Mouse (Mus musculus): ENCODE results near the gene Foxp3. TPM values are rescaled to one million over a fixed set of nuclear protein-coding genes. Genes with fewer than 3 reads are reported as not detected.

Foxp3 gene
- polyA plus RNA-seq (2011; ENCODE audit: insufficient read depth, insufficient read length, low read depth, missing spikeins) = not detected in 2 replicates

GRCm38 (mm10) chrX:7573176-7574086 lies at the start of gene Foxp3:
Foxp3 (plus strand) TSS chrX:7573644.
- peaks cover 1% of the 10 kb centered on the region for H3K4me1 ChIP-seq (ENCODE audit: control insufficient read depth, insufficient read depth, low read length)

GRCm38 (mm10) chrX:7524961-7525360 lies 48.5 kb upstream of the Foxp3 start:
- H3K4me3 ChIP-seq (ENCODE audit: low read depth, low read length) = no peak overlapping the region
- H3K9me3 ChIP-seq (replicated peaks; ENCODE audit: control insufficient read depth, insufficient read depth, low read length, poor library complexity, severe bottlenecking) = no peaks in the 10 kb centered on the region
- no peaks in the 10 kb centered on the region for H3K4me1 ChIP-seq (ENCODE audit: control insufficient read depth, insufficient read depth, low read length)
- H3K27ac ChIP-seq (ENCODE audit: insufficient read depth, low read length) = no peak overlapping the region
- no peaks in the 10 kb centered on the region for H3K36me3 ChIP-seq (ENCODE audit: control insufficient read depth, insufficient read depth, low read length, poor library complexity, severe bottlenecking)
- H3K9ac ChIP-seq (ENCODE audit: low read depth, poor library complexity, severe bottlenecking) = no peak overlapping the region
- H3K27me3 ChIP-seq (ENCODE audit: control insufficient read depth, insufficient read depth, low read length, poor library complexity, severe bottlenecking) = no peaks in the 10 kb centered on the region
- no peak for TF ChIP-seq POLR2A (IDR thresholded peaks at IDR 0.05; ENCODE audit: insufficient read depth, low read length)
- TF ChIP-seq EP300 (IDR thresholded peaks at IDR 0.05; ENCODE audit: insufficient read depth, low read depth, low read length) = no peak
- no peak for TF ChIP-seq CTCF (IDR thresholded peaks at IDR 0.05; ENCODE audit: low read depth, low read length)

More at GRCm38 (mm10) chrX:7573176-7574086, at the start of gene Foxp3:
- Histone ChIP-seq H3K4me3 (ENCODE audit: low read depth, low read length) (peak within 1 kb of the TSS; percentile 80), H3K36me3 (ENCODE audit: control insufficient read depth, insufficient read depth, low read length, poor library complexity, severe bottlenecking) (no peaks in the 10 kb centered on the region), H3K9ac (ENCODE audit: low read depth, poor library complexity, severe bottlenecking) (peak within 1 kb of the TSS; percentile 97), H3K27ac (ENCODE audit: insufficient read depth, low read length) (peak within 1 kb of the TSS; percentile 63), H3K27me3 (ENCODE audit: control insufficient read depth, insufficient read depth, low read length, poor library complexity, severe bottlenecking) (no peaks in the 10 kb centered on the region), H3K9me3 (replicated peaks; ENCODE audit: control insufficient read depth, insufficient read depth, low read length, poor library complexity, severe bottlenecking) (no peaks in the 10 kb centered on the region)
- no peak for TF ChIP-seq POLR2A (IDR thresholded peaks at IDR 0.05; ENCODE audit: insufficient read depth, low read length)
- no peak for TF ChIP-seq CTCF (IDR thresholded peaks at IDR 0.05; ENCODE audit: low read depth, low read length)
- TF ChIP-seq EP300 (IDR thresholded peaks at IDR 0.05; ENCODE audit: insufficient read depth, low read depth, low read length) = no peak

DNA sequence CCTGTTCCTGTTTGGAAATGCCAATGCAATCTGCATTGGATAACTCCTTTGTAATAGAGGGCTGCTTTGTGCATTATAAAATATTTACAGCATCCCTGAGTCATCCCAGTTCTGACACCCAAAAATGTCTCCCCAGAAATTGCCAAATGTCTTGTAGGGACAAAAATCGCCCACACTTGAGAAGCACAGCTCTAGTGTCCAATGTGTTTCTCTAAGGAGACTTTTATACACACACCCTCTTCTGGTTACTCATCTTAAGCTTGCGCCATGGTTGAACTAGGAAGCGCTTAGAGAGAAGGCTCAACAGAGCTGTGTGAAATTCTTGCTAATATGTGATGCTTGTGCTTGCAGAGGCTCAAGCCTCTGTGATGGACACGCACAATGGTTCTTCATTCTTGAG lies 20.0 kb upstream of the Foxp3 start:
- H3K9ac ChIP-seq (ENCODE audit: low read depth, poor library complexity, severe bottlenecking) = no peak overlapping the region
- no peak overlapping the region for H3K4me3 ChIP-seq (ENCODE audit: low read depth, low read length)
- H3K4me1 ChIP-seq (ENCODE audit: control insufficient read depth, insufficient read depth, low read length) = no peaks in the 10 kb centered on the region
- H3K27me3 ChIP-seq (ENCODE audit: control insufficient read depth, insufficient read depth, low read length, poor library complexity, severe bottlenecking) = no peaks in the 10 kb centered on the region
- H3K36me3 ChIP-seq (ENCODE audit: control insufficient read depth, insufficient read depth, low read length, poor library complexity, severe bottlenecking) = no peaks in the 10 kb centered on the region
- TF ChIP-seq CTCF (IDR thresholded peaks at IDR 0.05; ENCODE audit: low read depth, low read length) (no peak), POLR2A (IDR thresholded peaks at IDR 0.05; ENCODE audit: insufficient read depth, low read length) (no peak), EP300 (IDR thresholded peaks at IDR 0.05; ENCODE audit: insufficient read depth, low read depth, low read length) (no peak)
- H3K27ac ChIP-seq (ENCODE audit: insufficient read depth, low read length) = no peak overlapping the region
- H3K9me3 ChIP-seq (replicated peaks; ENCODE audit: control insufficient read depth, insufficient read depth, low read length, poor library complexity, severe bottlenecking) = no peaks in the 10 kb centered on the region

DNA sequence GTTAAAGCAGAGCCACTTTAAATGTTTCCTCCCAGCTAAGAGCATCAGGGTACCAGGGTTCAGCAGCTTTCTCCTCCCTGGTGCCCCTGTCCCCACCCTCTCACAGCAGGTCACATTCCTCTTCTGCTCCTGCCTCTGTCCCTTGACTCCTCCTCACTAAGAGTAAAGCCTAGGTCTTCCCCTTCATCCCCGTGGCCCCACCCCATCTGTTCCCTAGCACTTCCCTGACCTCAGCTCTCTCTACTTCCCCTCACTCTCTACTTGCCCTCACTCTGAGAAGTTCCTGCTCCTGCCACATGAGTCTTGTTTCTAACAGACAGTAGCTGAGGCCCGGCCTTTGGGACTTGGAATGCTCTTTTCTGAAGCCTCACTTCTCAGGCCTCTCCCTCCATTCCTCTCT lies 10.4 kb upstream of the Foxp3 start:
- Histone ChIP-seq H3K4me3 (ENCODE audit: low read depth, low read length) (no peak overlapping the region), H3K27ac (ENCODE audit: insufficient read depth, low read length) (no peak overlapping the region), H3K27me3 (ENCODE audit: control insufficient read depth, insufficient read depth, low read length, poor library complexity, severe bottlenecking) (no peaks in the 10 kb centered on the region), H3K36me3 (ENCODE audit: control insufficient read depth, insufficient read depth, low read length, poor library complexity, severe bottlenecking) (no peaks in the 10 kb centered on the region), H3K9me3 (replicated peaks; ENCODE audit: control insufficient read depth, insufficient read depth, low read length, poor library complexity, severe bottlenecking) (no peaks in the 10 kb centered on the region), H3K9ac (ENCODE audit: low read depth, poor library complexity, severe bottlenecking) (no peak overlapping the region), H3K4me1 (ENCODE audit: control insufficient read depth, insufficient read depth, low read length) (no peaks in the 10 kb centered on the region)
- TF ChIP-seq EP300 (IDR thresholded peaks at IDR 0.05; ENCODE audit: insufficient read depth, low read depth, low read length) (no peak), CTCF (IDR thresholded peaks at IDR 0.05; ENCODE audit: low read depth, low read length) (no peak), POLR2A (IDR thresholded peaks at IDR 0.05; ENCODE audit: insufficient read depth, low read length) (no peak)

DNA sequence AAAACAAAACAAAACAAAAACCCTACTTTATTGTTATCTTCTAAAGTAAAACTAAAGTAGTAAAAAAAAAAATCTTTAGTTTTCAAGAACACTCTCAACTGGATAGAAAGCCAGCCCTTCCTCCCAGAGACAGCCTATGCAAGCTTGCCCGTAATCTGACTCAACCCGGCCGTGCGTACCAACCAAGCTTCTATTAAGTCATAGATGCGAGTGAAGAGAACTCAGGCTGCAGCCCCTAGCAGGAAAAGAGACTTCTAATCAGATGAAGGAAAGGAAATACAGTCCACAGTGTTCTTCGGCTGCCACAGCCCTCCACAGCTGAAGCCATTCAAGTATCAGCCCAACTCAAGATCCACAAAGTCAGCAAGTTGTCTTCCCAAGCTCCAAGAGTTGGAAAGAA lies 7.1 kb upstream of the Foxp3 start:
- Histone ChIP-seq H3K27ac (ENCODE audit: insufficient read depth, low read length) (no peak overlapping the region), H3K4me1 (ENCODE audit: control insufficient read depth, insufficient read depth, low read length) (no peaks in the 10 kb centered on the region), H3K9ac (ENCODE audit: low read depth, poor library complexity, severe bottlenecking) (no peak overlapping the region), H3K9me3 (replicated peaks; ENCODE audit: control insufficient read depth, insufficient read depth, low read length, poor library complexity, severe bottlenecking) (no peaks in the 10 kb centered on the region), H3K27me3 (ENCODE audit: control insufficient read depth, insufficient read depth, low read length, poor library complexity, severe bottlenecking) (no peaks in the 10 kb centered on the region), H3K36me3 (ENCODE audit: control insufficient read depth, insufficient read depth, low read length, poor library complexity, severe bottlenecking) (no peaks in the 10 kb centered on the region), H3K4me3 (ENCODE audit: low read depth, low read length) (no peak overlapping the region)
- TF ChIP-seq POLR2A (IDR thresholded peaks at IDR 0.05; ENCODE audit: insufficient read depth, low read length) = no peak
- no peak for TF ChIP-seq CTCF (IDR thresholded peaks at IDR 0.05; ENCODE audit: low read depth, low read length)
- TF ChIP-seq EP300 (IDR thresholded peaks at IDR 0.05; ENCODE audit: insufficient read depth, low read depth, low read length) = no peak

- peaks cover 1% of the 10 kb centered on the region for H3K4me1 ChIP-seq (ENCODE audit: control insufficient read depth, insufficient read depth, low read length)
- TF ChIP-seq CTCF (IDR thresholded peaks at IDR 0.05; ENCODE audit: low read depth, low read length) (no peak), EP300 (IDR thresholded peaks at IDR 0.05; ENCODE audit: insufficient read depth, low read depth, low read length) (no peak), POLR2A (IDR thresholded peaks at IDR 0.05; ENCODE audit: insufficient read depth, low read length) (no peak)
- H3K9ac ChIP-seq (ENCODE audit: low read depth, poor library complexity, severe bottlenecking) = no peak overlapping the region
- H3K9me3 ChIP-seq (replicated peaks; ENCODE audit: control insufficient read depth, insufficient read depth, low read length, poor library complexity, severe bottlenecking) = no peaks in the 10 kb centered on the region
- no peaks in the 10 kb centered on the region for H3K36me3 ChIP-seq (ENCODE audit: control insufficient read depth, insufficient read depth, low read length, poor library complexity, severe bottlenecking)
- no peak overlapping the region for H3K4me3 ChIP-seq (ENCODE audit: low read depth, low read length)
- no peak overlapping the region for H3K27ac ChIP-seq (ENCODE audit: insufficient read depth, low read length)
- H3K27me3 ChIP-seq (ENCODE audit: control insufficient read depth, insufficient read depth, low read length, poor library complexity, severe bottlenecking) = no peaks in the 10 kb centered on the region
Measured at GRCm38 (mm10) chrX:7567491-7567890, 6.0 kb upstream of the Foxp3 start.
